Comparison of ENCODE assay signal across 26 mouse cellular contexts in the genomic region with DNA sequence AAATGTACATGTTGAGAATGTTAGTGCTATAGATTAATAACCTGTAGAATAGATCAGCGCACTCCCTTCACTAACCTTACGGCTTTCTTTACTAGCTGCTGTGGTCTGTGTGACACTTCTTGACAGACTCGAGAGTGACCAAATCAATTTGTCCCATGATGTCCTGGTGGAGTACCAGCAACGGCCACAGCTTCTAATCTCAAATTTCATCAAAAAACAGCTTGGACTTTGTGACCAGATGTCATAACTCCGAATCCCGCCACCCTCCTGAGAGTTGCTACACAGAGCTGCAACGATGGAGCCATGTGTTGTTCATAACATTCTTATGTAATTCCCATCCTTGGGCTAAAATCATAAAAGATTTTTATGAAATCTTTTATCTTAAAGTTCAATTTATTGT.
"Had no signal": no experiment of that assay in that cellular context is flagged by ENCODE, and none has a peak within 500 bp of the region (broad histone marks: within the 10 kb centered on the region; RNA-seq: fewer than 3 reads in every experiment).

No protein-coding gene starts in this region.

- H3K4me1 ChIP-seq: hindbrain, embryonic 13.5 days; kidney, embryonic 15.5 days; liver, embryonic 13.5 days had no signal

- H3K9ac ChIP-seq: heart, embryonic 13.5 days; heart, embryonic 15.5 days; hindbrain, embryonic 13.5 days; hindbrain, embryonic 15.5 days; kidney, embryonic 15.5 days; limb, embryonic 13.5 days; limb, embryonic 15.5 days; liver, embryonic 13.5 days had no signal

- DNase-seq: gastrocnemius, postnatal 14 days; gastrocnemius, postnatal 36 days; heart, adult 11 months; heart, adult 2 months; heart, postnatal 14 days; heart, postnatal 36 days; kidney, adult 11 months; kidney, adult 2 months; kidney, adult 9 months; kidney, postnatal 14 days; kidney, postnatal 36 days; layer of hippocampus, adult 9-11 months; layer of hippocampus, postnatal 36 days; left cerebral cortex, postnatal 4 days; liver, embryonic 13.5 days had no signal

- H3K4me3 ChIP-seq: heart, adult 2 months; heart, embryonic 13.5 days; heart, embryonic 15.5 days; hindbrain, embryonic 13.5 days; hindbrain, embryonic 15.5 days; kidney, embryonic 15.5 days; limb, embryonic 13.5 days; limb, embryonic 15.5 days; liver, embryonic 13.5 days had no signal

- ATAC-seq: hindbrain, postnatal 0 days; intestine, embryonic 16.5 days had no signal

- H3K27me3 ChIP-seq: heart, embryonic 13.5 days; heart, embryonic 15.5 days; hindbrain, embryonic 13.5 days; hindbrain, embryonic 15.5 days; kidney, embryonic 15.5 days; limb, embryonic 13.5 days; limb, embryonic 15.5 days; liver, embryonic 13.5 days had no signal

- H3K36me3 ChIP-seq: heart, embryonic 13.5 days; heart, embryonic 15.5 days; hindbrain, embryonic 13.5 days; hindbrain, embryonic 15.5 days; kidney, embryonic 15.5 days; limb, embryonic 13.5 days; limb, embryonic 15.5 days; liver, embryonic 13.5 days had no signal

- H3K27ac ChIP-seq: heart, adult 2 months; heart, embryonic 13.5 days; heart, embryonic 15.5 days; hindbrain, embryonic 13.5 days; hindbrain, embryonic 15.5 days; hindbrain, postnatal 0 days; kidney, embryonic 15.5 days; kidney, postnatal 0 days; limb, embryonic 13.5 days; limb, embryonic 15.5 days; liver, embryonic 13.5 days had no signal

- H3K4me2 ChIP-seq: heart, embryonic 11.5 days; heart, embryonic 13.5 days; heart, embryonic 15.5 days; hindbrain, embryonic 13.5 days; hindbrain, embryonic 15.5 days; kidney, embryonic 15.5 days; limb, embryonic 13.5 days; limb, embryonic 15.5 days; liver, embryonic 13.5 days had no signal

- H3K9me3 ChIP-seq: heart, embryonic 13.5 days; heart, embryonic 15.5 days; hindbrain, embryonic 13.5 days; hindbrain, embryonic 15.5 days; kidney, embryonic 15.5 days; limb, embryonic 13.5 days; limb, embryonic 15.5 days; liver, embryonic 13.5 days had no signal
